Mouse (Mus musculus) neural tube, embryonic 14.5 days (tissue): ENCODE measurements around the gene Ifitm2. TPM values are rescaled to one million over a fixed set of nuclear protein-coding genes. Genes with fewer than 3 reads are reported as not detected.

Source experiments
- ATAC-seq: fragments of 200-750 bp; cut with Nextera tagmentation; 2 replicates; pipeline ENCODE4 v1.8.0; 2017; ENCODE audit warnings: low read depth, mild to moderate bottlenecking, moderate TSS enrichment, moderate library complexity
- H3K27ac ChIP-seq: fragments of 300-500 bp; sonication (generic); 2 replicates; pipeline ENCODE4 v1.5.1; 2014; ENCODE audit warnings: low read depth, mild to moderate bottlenecking, control low read depth, low read length, moderate library complexity, mixed read lengths
- H3K27me3 ChIP-seq: fragments of 300-500 bp; sonication (generic); 2 replicates; pipeline ENCODE4 v1.6.1; 2014; ENCODE audit warnings: low read length; ENCODE audit not compliant: control insufficient read depth, insufficient read depth
- H3K36me3 ChIP-seq: fragments of 300-500 bp; sonication (generic); 2 replicates; pipeline ENCODE4 v1.6.1; 2014; ENCODE audit warnings: low read length, mixed read lengths; ENCODE audit not compliant: control insufficient read depth, insufficient read depth
- H3K4me1 ChIP-seq: fragments of 300-500 bp; sonication (generic); 2 replicates; pipeline ENCODE4 v1.6.1; 2014; ENCODE audit warnings: low read length; ENCODE audit not compliant: control insufficient read depth, insufficient read depth
- H3K4me2 ChIP-seq: fragments of 300-500 bp; sonication (generic); 2 replicates; pipeline ENCODE4 v1.6.1; 2014; ENCODE audit warnings: mild to moderate bottlenecking, low read depth, low read length, control low read depth
- H3K4me3 ChIP-seq: fragments of 300-500 bp; sonication (generic); 2 replicates; pipeline ENCODE4 v1.5.1; 2014; ENCODE audit warnings: low read depth, low read length, control low read depth, mixed read lengths
- H3K9ac ChIP-seq: fragments of 300-500 bp; sonication (generic); replicated peaks from 2 replicates; pipeline ENCODE4 v1.6.1; 2014; ENCODE audit warnings: low read depth, mild to moderate bottlenecking, control low read depth, low read length, mixed read lengths
- H3K9me3 ChIP-seq: fragments of 300-500 bp; sonication (generic); 2 replicates; pipeline ENCODE4 v1.6.1; 2016; ENCODE audit warnings: low read length; ENCODE audit not compliant: control insufficient read depth
- WGBS: fragments of 180-500 bp; shearing (Covaris S2); extraction: QIAGEN DNeasy Blood & Tissue Kit; methylation state at CpG from one replicate; pipeline ENCODE4 v1.1.7; 2014; 5-methylcytosine and 5-hydroxymethylcytosine counted together
- polyA plus RNA-seq: library from polyadenylated mRNA; unstranded; fragments of >200 nt; fragmentation: Nextera tagmentation; extraction: Ambion mirVana; gene quantifications from 2 replicates; pipeline ENCODE4 v1.2.1, GENCODE M21; 2014

Gene Ifitm2
- 103 and 195 TPM in 2 replicates for polyA plus RNA-seq

- Histone ChIP-seq H3K36me3 (no peaks in the 10 kb centered on the region), H3K4me3 (peak within 1 kb of the TSS; percentile 28), H3K9ac (no peak within 1 kb of the TSS), H3K27ac (peak within 1 kb of the TSS; percentile 16; the same call in 1 of the 2 replicates), H3K4me1 (peaks cover 8% of the 10 kb centered on the region; the same call in 1 of the 2 replicates), H3K9me3 (no peaks in the 10 kb centered on the region), H3K4me2 (peak within 1 kb of the TSS; percentile 45), H3K27me3 (no peaks in the 10 kb centered on the region)
- ATAC-seq: peak; percentile 63; the same call in 1 of the 2 replicates
- 23% methylated on average over 11 of the region's 11 CpGs for WGBS
Observed at GRCm38 (mm10) chr7:140955758-140956555, at the start of gene Ifitm2, which contains the start of gene Gm45717. Gene Ifitm2, minus strand, starts transcription at chr7:140955987. Gene Gm45717, minus strand, starts transcription at chr7:140955937.

GRCm38 (mm10) chr7:141003248-141004010, 47.6 kb upstream of the Ifitm2 start:
- H3K36me3 ChIP-seq: no peaks in the 10 kb centered on the region
- no peaks in the 10 kb centered on the region for H3K27me3 ChIP-seq
- H3K9ac ChIP-seq: no peak overlapping the region
- no peak overlapping the region for H3K4me3 ChIP-seq
- no peak for ATAC-seq
- H3K4me2 ChIP-seq: no peak overlapping the region
- H3K27ac ChIP-seq: no peak overlapping the region
- 90% methylated on average over 5 of the region's 5 CpGs for WGBS
- no peaks in the 10 kb centered on the region for H3K4me1 ChIP-seq
- no peaks in the 10 kb centered on the region for H3K9me3 ChIP-seq

- H3K4me1 ChIP-seq: no peaks in the 10 kb centered on the region
- no peak overlapping the region for H3K4me2 ChIP-seq
- H3K36me3 ChIP-seq: no peaks in the 10 kb centered on the region
- H3K9ac ChIP-seq: no peak overlapping the region
- WGBS: 77% methylated on average over 15 of the region's 15 CpGs
- H3K4me3 ChIP-seq: no peak overlapping the region
- no peak for ATAC-seq
- no peaks in the 10 kb centered on the region for H3K27me3 ChIP-seq
- no peak overlapping the region for H3K27ac ChIP-seq
- no peaks in the 10 kb centered on the region for H3K9me3 ChIP-seq
Observed at GRCm38 (mm10) chr7:141000881-141001708, 45.3 kb upstream of the Ifitm2 start.

GRCm38 (mm10) chr7:140998853-140999700, 43.3 kb upstream of the Ifitm2 start:
- Histone ChIP-seq H3K27ac (no peak overlapping the region), H3K4me1 (no peaks in the 10 kb centered on the region), H3K4me3 (no peak overlapping the region), H3K4me2 (no peak overlapping the region), H3K36me3 (no peaks in the 10 kb centered on the region), H3K27me3 (no peaks in the 10 kb centered on the region), H3K9ac (no peak overlapping the region), H3K9me3 (no peaks in the 10 kb centered on the region)
- ATAC-seq: no peak
- 93% methylated on average over 11 of the region's 11 CpGs for WGBS

- Histone ChIP-seq H3K9ac (no peak overlapping the region), H3K36me3 (no peaks in the 10 kb centered on the region), H3K27me3 (no peaks in the 10 kb centered on the region), H3K4me3 (no peak overlapping the region), H3K9me3 (no peaks in the 10 kb centered on the region), H3K4me2 (no peak overlapping the region), H3K27ac (no peak overlapping the region), H3K4me1 (no peaks in the 10 kb centered on the region)
- no peak for ATAC-seq
- WGBS: 67% methylated on average over 1 of the region's 1 CpGs
Observed at GRCm38 (mm10) chr7:140997817-140998216, 42.0 kb upstream of the Ifitm2 start.

- Histone ChIP-seq H3K27ac (no peak overlapping the region), H3K27me3 (no peaks in the 10 kb centered on the region), H3K4me3 (no peak overlapping the region), H3K9me3 (no peaks in the 10 kb centered on the region), H3K36me3 (no peaks in the 10 kb centered on the region), H3K4me1 (no peaks in the 10 kb centered on the region), H3K4me2 (no peak overlapping the region), H3K9ac (no peak overlapping the region)
- no peak for ATAC-seq
- 88% methylated on average over 14 of the region's 14 CpGs for WGBS
Observed at GRCm38 (mm10) chr7:140991117-140991689, 35.4 kb upstream of the Ifitm2 start.

GRCm38 (mm10) chr7:140990622-140991021, 34.8 kb upstream of the Ifitm2 start:
- Histone ChIP-seq H3K9me3 (no peaks in the 10 kb centered on the region), H3K4me3 (no peak overlapping the region), H3K36me3 (no peaks in the 10 kb centered on the region), H3K4me2 (no peak overlapping the region), H3K27ac (no peak overlapping the region), H3K27me3 (no peaks in the 10 kb centered on the region), H3K9ac (no peak overlapping the region), H3K4me1 (no peaks in the 10 kb centered on the region)
- 71% methylated on average over 5 of the region's 5 CpGs for WGBS
- ATAC-seq: no peak

- no peaks in the 10 kb centered on the region for H3K4me1 ChIP-seq
- 81% methylated on average over 6 of the region's 6 CpGs for WGBS
Observed at GRCm38 (mm10) chr7:140990185-140990584, 34.4 kb upstream of the Ifitm2 start.

More at GRCm38 (mm10) chr7:140990185-140990584, 34.4 kb upstream of the Ifitm2 start:
- no peaks in the 10 kb centered on the region for H3K36me3 ChIP-seq
- no peak overlapping the region for H3K4me3 ChIP-seq
- H3K27ac ChIP-seq: no peak overlapping the region
- no peak for ATAC-seq
- H3K27me3 ChIP-seq: no peaks in the 10 kb centered on the region
- H3K9ac ChIP-seq: no peak overlapping the region
- H3K4me2 ChIP-seq: no peak overlapping the region
- H3K9me3 ChIP-seq: no peaks in the 10 kb centered on the region
